Mouse (Mus musculus): ENCODE results near the gene Plekha6. TPM values are rescaled to one million over a fixed set of nuclear protein-coding genes. Genes with fewer than 3 reads are reported as not detected.

Gene Plekha6
- total RNA-seq, 2 experiments from 2014 or later = 7.4 to 12.5 TPM

- peak within 1 kb of the TSS; percentile 100 for H3K27ac ChIP-seq
- peak within 1 kb of the TSS; percentile 88 for H3K4me3 ChIP-seq
- intact Hi-C loops (cut with DNase I) = loop anchor here (10.0 kb wide), 1 partner anchor 954 kb away; no protein-coding TSS in a partner anchor
- DNase-seq = peak; percentile 100
- no peak for TF ChIP-seq CTCF (IDR thresholded peaks at IDR 0.05)
Measured at GRCm38 (mm10) chr1:133130638-133131560, 33.1 kb upstream of the Plekha6 start, which contains the start of gene Ppp1r15b. Gene Ppp1r15b (plus strand): TSS chr1:133131143.

- Histone ChIP-seq H3K27ac (peak overlapping the region; percentile 100), H3K4me3 (peak overlapping the region; percentile 88)
- DNase-seq = no peak
- no peak for TF ChIP-seq CTCF (IDR thresholded peaks at IDR 0.05)
- intact Hi-C loops (cut with DNase I) = loop anchor here (10.0 kb wide), 1 partner anchor 953 kb away; no protein-coding TSS in a partner anchor
Measured at GRCm38 (mm10) chr1:133131561-133131905, 32.5 kb upstream of the Plekha6 start.

GRCm38 (mm10) chr1:133131936-133132335 is 32.1 kb upstream of the Plekha6 start:
- peak overlapping the region; percentile 88 for H3K4me3 ChIP-seq
- intact Hi-C loops (cut with DNase I) = loop anchor here (10.0 kb wide), 1 partner anchor 953 kb away; no protein-coding TSS in a partner anchor
- H3K27ac ChIP-seq = peak overlapping the region; percentile 100
- TF ChIP-seq CTCF (IDR thresholded peaks at IDR 0.05) = no peak
- peak; percentile 40 for DNase-seq

GRCm38 (mm10) chr1:133132388-133133326 is 31.4 kb upstream of the Plekha6 start:
- DNase-seq = no peak
- H3K4me3 ChIP-seq = peak overlapping the region; percentile 88
- TF ChIP-seq CTCF (IDR thresholded peaks at IDR 0.05) = no peak
- intact Hi-C loops (cut with DNase I) = loop anchor here (10.0 kb wide), 1 partner anchor 952 kb away; no protein-coding TSS in a partner anchor
- peak overlapping the region; percentile 100 for H3K27ac ChIP-seq

GRCm38 (mm10) chr1:133133425-133133824 is 30.6 kb upstream of the Plekha6 start:
- no peak for DNase-seq
- peak overlapping the region; percentile 100 for H3K27ac ChIP-seq
- H3K4me3 ChIP-seq = peak overlapping the region; percentile 88
- TF ChIP-seq CTCF (IDR thresholded peaks at IDR 0.05) = no peak
- intact Hi-C loops (cut with DNase I) = loop anchor here (10.0 kb wide), 1 partner anchor 951 kb away; no protein-coding TSS in a partner anchor

GRCm38 (mm10) chr1:133134071-133134470 is 29.9 kb upstream of the Plekha6 start:
- peak overlapping the region; percentile 100 for H3K27ac ChIP-seq
- no peak for DNase-seq
- TF ChIP-seq CTCF (IDR thresholded peaks at IDR 0.05) = no peak
- intact Hi-C loops (cut with DNase I) = loop anchor here (10.0 kb wide), 1 partner anchor 951 kb away; no protein-coding TSS in a partner anchor
- peak overlapping the region; percentile 88 for H3K4me3 ChIP-seq

GRCm38 (mm10) chr1:133134881-133135280 is 29.1 kb upstream of the Plekha6 start:
- intact Hi-C loops (cut with DNase I) = loop anchor here (10.0 kb wide), 1 partner anchor 950 kb away; no protein-coding TSS in a partner anchor
- Histone ChIP-seq H3K4me3 (peak overlapping the region; percentile 88), H3K27ac (peak overlapping the region; percentile 100)
- peak; percentile 44 for DNase-seq
- TF ChIP-seq CTCF (IDR thresholded peaks at IDR 0.05) = no peak

GRCm38 (mm10) chr1:133135808-133136207 is 28.2 kb upstream of the Plekha6 start:
- Histone ChIP-seq H3K4me3 (peak overlapping the region; percentile 88), H3K27ac (peak overlapping the region; percentile 100)
- DNase-seq = no peak
- intact Hi-C loops (cut with DNase I) = loop anchor here (10.0 kb wide), 1 partner anchor 949 kb away; no protein-coding TSS in a partner anchor
- TF ChIP-seq CTCF (IDR thresholded peaks at IDR 0.05) = no peak

- no peak for TF ChIP-seq CTCF (IDR thresholded peaks at IDR 0.05)
- no peak for DNase-seq
- H3K4me3 ChIP-seq = no peak overlapping the region
- intact Hi-C loops (cut with DNase I) = loop anchor here (10.0 kb wide), 1 partner anchor 946 kb away; no protein-coding TSS in a partner anchor
- H3K27ac ChIP-seq = no peak overlapping the region
Measured at GRCm38 (mm10) chr1:133138401-133138800, 25.6 kb upstream of the Plekha6 start.

GRCm38 (mm10) chr1:133146014-133147009 is 17.7 kb upstream of the Plekha6 start:
- Histone ChIP-seq H3K4me3 (no peak overlapping the region), H3K27ac (no peak overlapping the region)
- intact Hi-C loops (cut with DNase I) = loop anchor here (2.0 to 10.0 kb wide), 2 partner anchors 206 to 468 kb away; partner anchors contain the start of gene Snrpe
- peak; percentile 55 for DNase-seq
- TF ChIP-seq CTCF (IDR thresholded peaks at IDR 0.05) = peak; percentile 91

- intact Hi-C loops (cut with DNase I) = loop anchor here (2.0 to 10.0 kb wide), 2 partner anchors 205 to 467 kb away; partner anchors contain the start of gene Snrpe
- no peak for DNase-seq
- no peak overlapping the region for H3K4me3 ChIP-seq
- no peak for TF ChIP-seq CTCF (IDR thresholded peaks at IDR 0.05)
- no peak overlapping the region for H3K27ac ChIP-seq
Measured at GRCm38 (mm10) chr1:133147324-133147723, 16.7 kb upstream of the Plekha6 start.

Data from gastrocnemius, adult 2 months (tissue).